Mouse (Mus musculus) embryo, embryonic 10 days (tissue): ENCODE measurements around the gene Slc26a1.
"Not testable (repeated sequence)": the region's sequence is repeated elsewhere in the genome, so short reads cannot be mapped to it uniquely, and the experiment has no call there.

Source experiments
- DNase-seq: peaks from one replicate; pipeline ENCODE4 v3.0.0-alpha.2; 2015; ENCODE audit warnings: low spot score

Gene Slc26a1

DNA sequence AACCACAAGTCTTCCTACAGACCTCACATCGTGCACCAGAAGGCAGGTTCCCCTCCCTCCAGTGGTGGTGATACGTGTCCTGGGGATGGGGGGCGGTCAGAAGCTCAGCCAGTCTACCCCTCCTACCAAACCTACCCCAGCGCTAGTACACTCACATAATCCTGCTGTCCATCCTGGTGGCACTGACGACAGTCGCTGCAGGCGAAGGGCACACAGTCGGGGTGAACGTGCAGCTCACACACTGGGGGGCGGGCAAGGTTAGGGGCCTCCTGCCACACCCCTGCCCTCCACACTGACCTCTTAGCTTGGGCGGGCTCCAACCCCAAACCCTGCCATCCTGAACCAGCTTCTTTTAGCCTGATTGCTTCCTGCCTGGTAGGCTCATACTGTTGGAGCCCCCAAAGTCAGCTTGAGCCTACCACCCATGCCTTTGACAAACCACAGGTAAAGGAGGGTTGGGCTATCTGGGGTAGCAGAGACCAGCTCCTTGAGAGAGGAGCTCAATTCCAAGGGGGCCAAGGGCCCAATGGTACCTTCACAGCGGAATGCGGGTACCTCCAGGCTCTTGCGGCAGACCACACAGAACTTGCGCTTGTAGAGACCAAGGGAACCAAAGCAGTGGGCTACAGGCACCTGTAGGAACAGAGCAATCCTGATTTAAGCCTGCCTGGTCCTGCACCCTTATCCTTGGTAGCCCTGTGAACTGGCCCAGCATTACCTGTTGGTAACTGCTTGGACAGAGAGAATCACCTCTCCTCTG lies 19.3 kb downstream of the Slc26a1 start:
- DNase-seq: no peak

- no peak for DNase-seq
Measured at GRCm38 (mm10) chr5:108655381-108655780, 20.0 kb downstream of the Slc26a1 start.

DNA sequence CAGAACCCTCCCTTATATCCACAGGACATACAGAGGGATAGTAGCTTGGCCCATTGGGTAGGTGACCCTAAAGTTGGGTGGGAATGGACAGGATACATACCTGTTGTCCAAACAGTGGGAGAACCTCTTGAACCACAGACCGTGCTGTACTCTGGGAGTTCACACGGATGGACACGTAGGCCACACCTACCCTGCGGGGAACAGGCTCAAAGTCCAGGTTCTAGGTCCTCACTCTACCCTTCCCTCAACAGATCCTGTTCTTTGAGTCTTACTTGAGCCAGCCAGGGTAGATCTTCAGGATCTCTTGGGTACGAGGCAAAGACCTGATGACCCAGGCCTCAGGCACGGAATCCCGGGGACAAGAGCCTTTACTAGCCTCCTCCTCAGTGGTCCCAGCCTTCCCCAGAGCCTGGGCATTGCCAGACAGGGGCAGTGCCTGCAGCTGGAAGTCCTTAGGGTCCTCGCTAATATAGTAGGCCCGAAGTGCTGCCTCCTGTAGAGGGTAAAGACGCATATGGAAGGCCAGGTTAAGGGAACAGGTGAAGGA lies 20.9 kb downstream of the Slc26a1 start:
- DNase-seq: no peak

- no peak for DNase-seq
Measured at GRCm38 (mm10) chr5:108653341-108653740, 22.0 kb downstream of the Slc26a1 start.

DNA sequence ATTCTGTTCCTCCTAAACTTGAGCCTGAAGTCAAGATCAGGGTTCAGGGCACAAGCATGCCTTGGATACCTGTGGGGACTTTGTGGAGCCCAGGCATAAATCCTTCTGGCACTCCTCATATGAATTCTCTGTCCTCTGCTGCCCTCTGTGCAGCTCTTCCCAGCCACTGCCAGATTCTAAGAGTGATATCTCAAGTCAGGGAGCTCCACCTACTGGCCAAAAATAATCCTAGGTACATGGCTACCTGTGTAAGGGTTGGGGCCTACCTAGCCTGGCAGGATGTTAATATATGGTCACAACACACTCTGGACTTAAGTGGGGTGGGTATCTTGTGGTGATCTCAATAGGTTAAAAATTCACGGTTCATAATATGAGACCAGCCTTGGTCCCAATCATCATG lies 23.5 kb downstream of the Slc26a1 start:
- peak; percentile 70 for DNase-seq

GRCm38 (mm10) chr5:108651136-108651720 lies 24.1 kb downstream of the Slc26a1 start:
- no peak for DNase-seq

DNA sequence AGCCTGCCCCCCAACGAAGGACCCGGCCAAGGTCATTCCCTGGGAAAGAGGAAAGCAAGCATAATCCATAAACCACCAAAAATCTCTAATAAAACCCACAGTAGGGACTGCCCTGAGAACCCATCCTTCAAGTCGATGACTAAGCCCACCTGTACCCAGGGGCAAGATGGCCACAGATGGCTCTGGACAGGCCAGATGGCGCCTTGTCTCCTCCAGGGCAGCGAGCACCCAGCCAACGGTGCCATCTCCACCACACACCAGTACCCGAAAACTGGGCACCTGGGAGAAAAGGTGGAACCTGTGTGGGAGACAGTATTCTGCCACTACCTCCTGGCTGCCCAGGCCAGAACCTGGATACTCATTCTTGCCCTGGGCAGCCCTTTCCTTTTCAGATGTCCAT lies 25.0 kb downstream of the Slc26a1 start:
- no peak for DNase-seq

DNA sequence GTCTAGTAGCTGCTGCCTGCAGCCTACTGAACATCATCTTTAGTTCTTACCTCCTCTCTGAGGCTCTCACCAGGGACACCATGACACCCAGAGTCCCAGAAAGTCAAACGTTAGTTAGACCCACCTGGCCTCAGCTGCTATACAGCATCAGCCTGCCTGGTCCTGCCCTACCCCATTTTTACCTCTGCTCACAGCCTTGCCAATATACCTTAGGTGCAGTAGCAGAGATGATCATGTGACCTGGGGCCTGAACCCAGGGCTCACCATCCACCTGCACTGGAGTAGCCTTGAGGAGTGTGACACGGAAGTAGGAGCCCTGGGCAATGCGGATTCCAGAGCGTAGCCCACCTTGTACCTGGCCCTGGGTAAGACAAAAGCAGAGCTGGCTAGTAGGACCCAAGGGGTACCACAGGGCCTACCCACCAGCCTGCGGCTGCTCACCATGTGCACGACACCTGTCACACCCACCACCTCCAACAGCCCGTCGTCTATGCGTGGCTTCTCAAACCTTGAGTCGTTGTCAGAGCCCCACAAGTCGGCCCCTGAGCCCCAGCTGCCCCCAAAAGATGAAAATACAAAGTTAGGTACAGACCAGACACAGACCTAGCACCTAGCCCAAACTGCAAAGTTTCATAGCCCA lies 26.3 kb downstream of the Slc26a1 start:
- no peak for DNase-seq

- no peak for DNase-seq
Measured at GRCm38 (mm10) chr5:108647820-108648465, 27.4 kb downstream of the Slc26a1 start.

DNA sequence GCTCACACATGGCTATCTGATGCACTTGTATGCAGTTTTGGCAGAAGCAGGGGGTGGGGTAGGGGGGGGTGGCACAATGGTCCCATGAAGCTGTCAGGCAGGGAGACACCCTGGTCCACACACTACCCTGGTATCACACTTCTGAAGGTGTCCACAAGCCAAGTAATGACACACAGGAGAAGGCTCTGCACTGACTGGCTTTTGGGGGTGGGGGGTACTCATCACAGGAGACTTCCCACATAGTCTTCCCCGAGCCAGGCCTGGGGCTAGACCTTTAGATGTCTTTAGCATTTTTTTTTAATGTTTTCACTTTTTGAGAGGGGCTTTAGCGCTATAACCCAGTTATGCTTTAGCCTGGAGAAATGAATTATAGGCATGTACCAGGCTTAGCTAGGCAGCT lies 28.1 kb downstream of the Slc26a1 start:
- DNase-seq: no peak

DNA sequence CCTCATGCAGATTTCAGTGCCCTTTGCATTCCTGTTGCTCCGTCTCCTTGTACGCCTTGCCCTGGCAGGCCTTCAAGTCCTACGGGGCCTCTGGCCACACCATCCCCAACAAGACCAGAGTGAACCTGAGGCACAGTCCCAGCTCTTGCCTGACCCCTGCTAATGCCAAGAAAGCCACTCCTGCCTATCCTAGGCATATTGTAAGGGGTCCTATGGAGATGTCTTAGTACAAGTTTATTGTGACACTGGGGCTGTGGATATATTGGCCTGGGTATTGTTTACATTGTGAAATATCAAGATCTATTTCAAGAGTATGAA lies 29.1 kb downstream of the Slc26a1 start:
- DNase-seq: no peak

GRCm38 (mm10) chr5:108645651-108646342 lies 29.6 kb downstream of the Slc26a1 start:
- no peak for DNase-seq

GRCm38 (mm10) chr5:108643674-108644073 lies 31.7 kb downstream of the Slc26a1 start:
- DNase-seq: no peak

GRCm38 (mm10) chr5:108636172-108636571 lies 39.2 kb downstream of the Slc26a1 start:
- no peak for DNase-seq

DNA sequence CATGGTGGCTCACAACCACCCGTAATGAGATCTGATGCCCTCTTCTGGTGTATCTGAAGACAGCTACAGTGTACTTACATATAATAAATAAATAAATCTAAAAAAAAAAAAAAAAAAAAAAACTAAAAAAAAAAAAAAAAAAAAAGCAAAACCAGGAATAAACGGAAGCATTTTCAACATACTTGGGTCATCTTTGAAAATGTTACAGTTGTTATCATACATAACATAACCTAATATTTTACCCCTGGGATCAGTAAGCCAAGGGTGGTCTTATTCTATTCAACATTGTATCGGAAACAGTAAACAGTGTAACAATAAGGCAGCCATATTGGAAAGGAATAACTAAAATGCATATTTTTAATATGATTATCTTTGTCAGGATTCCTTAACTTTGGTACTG lies 41.3 kb downstream of the Slc26a1 start:
- DNase-seq: not testable (repeated sequence)

DNA sequence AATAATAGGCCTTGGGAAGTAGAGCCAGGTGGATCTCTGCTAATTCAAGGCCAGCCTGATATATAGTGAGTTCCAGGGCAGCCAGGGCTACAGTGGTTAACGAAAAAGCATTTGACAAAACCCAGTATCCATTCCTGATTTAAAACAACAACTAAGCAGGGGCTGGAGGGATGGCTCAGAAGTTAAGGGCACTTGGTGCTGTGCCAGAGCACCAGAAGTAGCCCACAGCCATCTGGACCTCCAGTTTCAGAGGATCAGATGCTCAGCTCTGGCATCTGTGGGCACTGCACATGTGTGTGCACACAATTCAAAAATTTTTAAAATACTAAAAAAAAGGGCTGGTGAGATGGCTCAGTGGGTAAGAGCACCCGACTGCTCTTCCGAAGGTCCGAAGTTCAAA lies 41.7 kb downstream of the Slc26a1 start:
- DNase-seq: no peak

GRCm38 (mm10) chr5:108629634-108630483 lies 45.5 kb downstream of the Slc26a1 start, which contains the start of the genes Gak and Tmem175:
Gene Gak (minus strand): TSS chr5:108629755.
Gene Tmem175 (plus strand): TSS chr5:108629770.
- peak; percentile 99 for DNase-seq

GRCm38 (mm10) chr5:108628891-108629633 lies 46.3 kb downstream of the Slc26a1 start:
- DNase-seq: no peak

GRCm38 (mm10) chr5:108626050-108626660 lies 49.2 kb downstream of the Slc26a1 start:
- no peak for DNase-seq

DNA sequence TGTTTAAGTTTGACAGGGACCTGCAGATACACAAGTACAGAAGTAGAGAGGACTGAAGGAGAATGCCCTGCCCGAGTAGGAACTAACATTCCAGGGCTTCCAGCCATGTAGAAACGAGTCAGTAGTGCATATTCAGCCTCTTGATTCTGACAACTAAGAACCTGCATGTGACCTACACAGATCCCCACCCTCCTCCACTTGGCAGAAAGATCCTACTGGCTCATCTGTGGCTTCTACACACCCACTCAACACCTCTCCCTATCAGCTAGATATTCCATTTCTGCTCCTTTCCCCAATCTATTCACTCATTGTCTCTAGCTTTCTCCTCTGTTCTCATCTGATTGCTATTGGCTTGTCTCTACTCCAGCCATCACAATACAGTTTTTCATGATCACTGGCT lies 53.5 kb downstream of the Slc26a1 start:
- DNase-seq: no peak
